Mouse (Mus musculus): ENCODE data around the gene 1700013H16Rik. TPM values are rescaled to one million over a fixed set of nuclear protein-coding genes. Genes with fewer than 3 reads are reported as not detected.

1700013H16Rik gene
- polyA plus RNA-seq, 1 experiment: not detected

DNA sequence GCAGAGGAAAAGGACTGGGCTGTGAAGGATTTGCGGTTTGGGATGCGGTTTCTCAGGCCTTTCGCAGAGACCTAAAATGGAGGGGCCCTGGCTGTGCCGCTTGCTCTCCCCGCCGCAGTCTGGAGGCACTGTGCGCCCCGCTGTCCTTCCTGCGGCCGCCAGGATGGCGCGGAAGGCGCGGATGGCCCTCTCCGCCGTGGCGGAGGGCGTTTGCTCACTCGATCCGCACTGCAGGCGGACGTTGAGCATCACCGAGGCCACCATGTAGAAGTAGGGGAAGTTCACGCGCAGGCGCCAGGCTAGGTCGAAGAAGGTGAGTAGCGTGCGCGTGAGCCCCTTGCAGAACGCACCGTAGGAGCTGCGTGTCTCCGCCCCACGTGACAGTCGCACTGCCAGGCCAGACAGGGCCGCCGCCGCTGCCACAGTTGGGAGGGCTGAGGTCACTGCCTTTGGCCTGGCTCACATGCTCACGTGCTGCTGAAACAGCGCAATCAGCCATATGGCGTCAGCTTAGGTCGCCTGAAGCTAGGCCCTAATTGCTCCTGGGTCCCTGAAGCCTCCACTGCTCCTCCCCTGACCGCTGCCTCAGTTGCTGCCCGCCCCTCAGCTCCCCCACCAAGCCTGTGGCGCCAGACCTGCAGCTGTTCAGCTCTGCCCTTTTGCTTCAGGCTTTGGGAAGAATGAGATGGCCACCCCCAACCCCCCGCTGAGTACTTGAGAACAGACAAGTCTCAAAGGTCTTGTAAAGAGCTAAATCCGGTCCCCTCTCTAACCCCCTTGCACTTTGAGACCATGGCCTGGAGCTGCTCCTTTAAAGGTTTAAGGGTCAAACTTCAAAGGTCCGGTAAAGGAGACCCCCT is 41.1 kb downstream of the 1700013H16Rik start:
- Histone ChIP-seq H3K27ac (ENCODE audit: insufficient read depth, low read depth, low read length) (no peak overlapping the region), H3K4me3 (ENCODE audit: low read depth, low read length) (peak overlapping the region; percentile 43), H3K27me3 (ENCODE audit: control insufficient read depth, insufficient read depth, low read length) (no peaks in the 10 kb centered on the region), H3K4me1 (ENCODE audit: control insufficient read depth, insufficient read depth, insufficient read length, low read length) (0 out of 2 replicates have a peak, but pooled peaks cover 2% of the 10 kb centered on the region), H3K36me3 (ENCODE audit: control insufficient read depth, insufficient read depth, low read length) (no peaks in the 10 kb centered on the region)
- WGBS: 19% methylated on average over 48 of the region's 49 CpGs
- TF ChIP-seq POLR2A (IDR thresholded peaks at IDR 0.05; ENCODE audit: low read depth, low read length): no peak

GRCm38 (mm10) chrX:53715942-53716322 is 41.7 kb downstream of the 1700013H16Rik start:
- 0 out of 2 replicates have a peak, but pooled peaks cover 2% of the 10 kb centered on the region for H3K4me1 ChIP-seq (ENCODE audit: control insufficient read depth, insufficient read depth, insufficient read length, low read length)
- no peaks in the 10 kb centered on the region for H3K36me3 ChIP-seq (ENCODE audit: control insufficient read depth, insufficient read depth, low read length)
- H3K27me3 ChIP-seq (ENCODE audit: control insufficient read depth, insufficient read depth, low read length): no peaks in the 10 kb centered on the region
- H3K27ac ChIP-seq (ENCODE audit: insufficient read depth, low read depth, low read length): no peak overlapping the region
- TF ChIP-seq CTCF (IDR thresholded peaks at IDR 0.05; ENCODE audit: extremely low read depth, insufficient read length, insufficient replicate concordance, low read depth, low read length) (no peak), POLR2A (IDR thresholded peaks at IDR 0.05; ENCODE audit: low read depth, low read length) (no peak)
- peak overlapping the region; percentile 43 for H3K4me3 ChIP-seq (ENCODE audit: low read depth, low read length)
- 54% methylated on average over 2 of the region's 2 CpGs for WGBS

DNA sequence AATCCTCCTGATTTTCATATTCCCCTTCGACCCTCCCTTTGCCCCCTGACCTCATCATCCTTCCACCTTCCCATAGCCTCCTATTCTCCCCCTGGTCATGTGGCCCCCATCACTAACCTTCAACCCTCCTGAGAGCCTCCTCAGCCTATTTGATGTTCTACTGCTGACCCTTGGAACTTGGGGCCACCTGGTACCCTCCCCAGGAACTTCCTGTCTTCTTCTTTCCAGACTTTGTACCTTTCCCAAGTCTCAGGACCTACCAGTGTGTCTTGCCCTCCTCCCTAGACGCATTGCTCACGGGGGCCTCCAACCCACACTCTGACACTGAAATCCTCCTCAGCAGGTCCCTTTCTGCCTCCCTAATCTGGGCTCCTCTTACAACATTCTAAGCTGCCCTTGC is 55.0 kb downstream of the 1700013H16Rik start:
- Histone ChIP-seq H3K27ac (ENCODE audit: insufficient read depth, low read depth, low read length) (no peak overlapping the region), H3K27me3 (ENCODE audit: control insufficient read depth, insufficient read depth, low read length) (no peaks in the 10 kb centered on the region), H3K4me1 (ENCODE audit: control insufficient read depth, insufficient read depth, insufficient read length, low read length) (no peaks in the 10 kb centered on the region), H3K36me3 (ENCODE audit: control insufficient read depth, insufficient read depth, low read length) (no peaks in the 10 kb centered on the region), H3K4me3 (ENCODE audit: low read depth, low read length) (no peak overlapping the region)
- no peak for TF ChIP-seq CTCF (IDR thresholded peaks at IDR 0.05; ENCODE audit: extremely low read depth, insufficient read length, insufficient replicate concordance, low read depth, low read length)
- TF ChIP-seq POLR2A (IDR thresholded peaks at IDR 0.05; ENCODE audit: low read depth, low read length): no peak
- 36% methylated on average over 3 of the region's 3 CpGs for WGBS

GRCm38 (mm10) chrX:53699225-53699624 is 58.4 kb downstream of the 1700013H16Rik start:
- 89% methylated on average over 2 of the region's 2 CpGs for WGBS

DNA sequence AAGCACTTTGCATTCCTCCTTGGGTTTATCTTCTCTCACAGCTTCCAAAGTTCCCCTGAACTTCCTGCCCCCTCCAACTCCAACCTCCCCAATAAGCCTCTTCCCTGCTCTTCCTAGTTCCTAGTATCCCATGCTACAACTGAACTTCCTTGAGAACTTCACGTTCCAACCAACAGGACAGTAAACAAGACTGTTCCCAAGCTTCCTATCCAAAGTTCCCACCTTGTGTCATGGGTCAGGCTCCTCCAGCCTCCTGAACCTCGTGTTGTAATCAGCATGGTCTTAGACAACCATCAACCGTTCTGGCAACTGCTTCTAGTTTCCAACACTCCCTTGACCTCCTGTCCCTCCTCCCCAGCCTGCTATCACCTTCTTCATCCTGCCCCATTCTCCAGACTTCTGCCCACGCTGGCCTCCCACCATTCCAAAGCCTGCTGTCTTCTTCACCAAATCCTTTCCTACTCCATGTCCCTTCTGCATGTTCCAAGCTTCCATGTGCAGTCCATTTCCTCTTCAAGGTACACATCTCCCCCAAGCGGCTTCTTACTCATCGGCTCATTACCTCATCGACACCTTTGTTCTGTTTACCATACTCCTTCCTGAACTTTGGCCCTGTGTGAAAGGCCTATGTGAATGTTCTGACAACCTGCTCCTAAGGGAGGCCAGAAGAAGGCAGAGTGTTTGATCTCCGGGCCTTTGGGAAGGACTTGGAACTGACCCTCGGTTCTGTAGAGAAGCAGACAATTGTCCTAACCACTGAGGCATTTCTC is 63.4 kb downstream of the 1700013H16Rik start:
- H3K27ac ChIP-seq (ENCODE audit: insufficient read depth, low read depth, low read length): peak overlapping the region; percentile 66
- no peaks in the 10 kb centered on the region for H3K36me3 ChIP-seq (ENCODE audit: control insufficient read depth, insufficient read depth, low read length)
- H3K27me3 ChIP-seq (ENCODE audit: control insufficient read depth, insufficient read depth, low read length): no peaks in the 10 kb centered on the region
- H3K4me3 ChIP-seq (ENCODE audit: low read depth, low read length): no peak overlapping the region
- H3K4me1 ChIP-seq (ENCODE audit: control insufficient read depth, insufficient read depth, insufficient read length, low read length): peaks cover 8% of the 10 kb centered on the region; the same call in 1 of the 2 replicates
- TF ChIP-seq CTCF (IDR thresholded peaks at IDR 0.05; ENCODE audit: extremely low read depth, insufficient read length, insufficient replicate concordance, low read depth, low read length): no peak
- WGBS: 42% methylated on average over 9 of the region's 9 CpGs

More at GRCm38 (mm10) chrX:53699225-53699624, 58.4 kb downstream of the 1700013H16Rik start:
- TF ChIP-seq CTCF (IDR thresholded peaks at IDR 0.05; ENCODE audit: extremely low read depth, insufficient read length, insufficient replicate concordance, low read depth, low read length) (no peak), POLR2A (IDR thresholded peaks at IDR 0.05; ENCODE audit: low read depth, low read length) (no peak)
- Histone ChIP-seq H3K4me1 (ENCODE audit: control insufficient read depth, insufficient read depth, insufficient read length, low read length) (peaks cover under 1% of the 10 kb centered on the region; the same call in 1 of the 2 replicates), H3K27me3 (ENCODE audit: control insufficient read depth, insufficient read depth, low read length) (no peaks in the 10 kb centered on the region), H3K36me3 (ENCODE audit: control insufficient read depth, insufficient read depth, low read length) (no peaks in the 10 kb centered on the region), H3K27ac (ENCODE audit: insufficient read depth, low read depth, low read length) (no peak overlapping the region), H3K4me3 (ENCODE audit: low read depth, low read length) (no peak overlapping the region)

- no peak overlapping the region for H3K4me3 ChIP-seq (ENCODE audit: low read depth, low read length)
- WGBS: 63% methylated on average over 2 of the region's 2 CpGs
- no peak for TF ChIP-seq POLR2A (IDR thresholded peaks at IDR 0.05; ENCODE audit: low read depth, low read length)
- no peak for TF ChIP-seq CTCF (IDR thresholded peaks at IDR 0.05; ENCODE audit: extremely low read depth, insufficient read length, insufficient replicate concordance, low read depth, low read length)
- H3K36me3 ChIP-seq (ENCODE audit: control insufficient read depth, insufficient read depth, low read length): no peaks in the 10 kb centered on the region
- H3K4me1 ChIP-seq (ENCODE audit: control insufficient read depth, insufficient read depth, insufficient read length, low read length): peaks cover 8% of the 10 kb centered on the region; the same call in 1 of the 2 replicates
- no peaks in the 10 kb centered on the region for H3K27me3 ChIP-seq (ENCODE audit: control insufficient read depth, insufficient read depth, low read length)
- peak overlapping the region; percentile 66; the same call in 1 of the 2 replicates for H3K27ac ChIP-seq (ENCODE audit: insufficient read depth, low read depth, low read length)
Observed at GRCm38 (mm10) chrX:53693141-53693540, 64.5 kb downstream of the 1700013H16Rik start.

Other genes starting within 250 kb of the 1700013H16Rik start
- 4.2 and 5.9 TPM in 2 replicates for gene Rtl8c, start 149.8 kb downstream of the 1700013H16Rik start, polyA plus RNA-seq (2012; rRNA removed)
- gene Gm14597, start 148.9 kb downstream of the 1700013H16Rik start, polyA plus RNA-seq (2012; rRNA removed): not detected in 2 replicates
- 33.9 and 49.8 TPM in 2 replicates for gene Rtl8a, start 114.1 kb downstream of the 1700013H16Rik start, polyA plus RNA-seq (2012; rRNA removed)
- 23.9 and 33.9 TPM in 2 replicates for gene Rtl8b, start 87.4 kb downstream of the 1700013H16Rik start, polyA plus RNA-seq (2012; rRNA removed)
- gene 4930502E18Rik, start 33.0 kb downstream of the 1700013H16Rik start, polyA plus RNA-seq (2012; rRNA removed): not detected in 2 replicates
- 0.08 TPM in 1 of 2 replicates, not detected in the other for gene Zfp36l3, start 18.6 kb upstream of the 1700013H16Rik start, polyA plus RNA-seq (2012; rRNA removed)
- 0.05 TPM in 1 of 2 replicates, not detected in the other for gene Xlr, start 39.9 kb upstream of the 1700013H16Rik start, polyA plus RNA-seq (2012; rRNA removed)